Mouse (Mus musculus) kidney, postnatal 0 days (tissue): ENCODE measurements at regions not wholly inside any gene's neighbourhood (a gene's known extent, or its start where the extent isn't known, plus 50 kb on each side); places are given as distances from the start of the nearest gene placed in this dataset.

ENCODE experiments used
- ATAC-seq: fragments of 200-750 bp; cut with Nextera tagmentation; replicated peaks from 2 replicates; pipeline ENCODE4 v1.8.0; 2017; ENCODE audit warnings: low read depth, moderate number of reproducible peaks, moderate TSS enrichment, moderate library complexity; ENCODE audit not compliant: low FRiP score
- DNase-seq: peaks from one replicate; pipeline ENCODE4 v3.0.0-alpha.2; 2016; ENCODE audit warnings: low spot score
- H3K27ac ChIP-seq: fragments of 300-500 bp; sonication (generic); 2 replicates; pipeline ENCODE4 v1.5.1; 2014; ENCODE audit warnings: mild to moderate bottlenecking
- H3K27me3 ChIP-seq: fragments of 300-500 bp; sonication (generic); 2 replicates; pipeline ENCODE4 v1.6.1; 2014; ENCODE audit warnings: low read length, mixed read lengths; ENCODE audit not compliant: insufficient read depth
- H3K36me3 ChIP-seq: fragments of 300-500 bp; sonication (generic); 2 replicates; pipeline ENCODE4 v1.6.1; 2014; ENCODE audit warnings: low read length, mixed read lengths; ENCODE audit not compliant: insufficient read depth
- H3K4me1 ChIP-seq: fragments of 300-500 bp; sonication (generic); replicated peaks from 2 replicates; pipeline ENCODE4 v1.6.1; 2014; ENCODE audit warnings: antibody characterized with exemption, low read length, mixed read lengths; ENCODE audit not compliant: insufficient read depth
- H3K4me2 ChIP-seq: fragments of 300-500 bp; sonication (generic); 2 replicates; pipeline ENCODE4 v1.6.1; 2014; ENCODE audit warnings: mild to moderate bottlenecking, low read length, moderate library complexity, mixed read lengths
- H3K4me3 ChIP-seq: fragments of 300-500 bp; sonication (generic); replicated peaks from 2 replicates; pipeline ENCODE4 v1.5.1; 2014; ENCODE audit warnings: low read depth, low read length
- H3K9ac ChIP-seq: fragments of 300-500 bp; sonication (generic); 2 replicates; pipeline ENCODE4 v1.6.1; 2014; ENCODE audit warnings: low read depth, low read length
- H3K9me3 ChIP-seq: fragments of 300-500 bp; sonication (generic); replicated peaks from 2 replicates; pipeline ENCODE4 v1.6.1; 2016; ENCODE audit warnings: low read length, inconsistent platforms, mixed read lengths
- CTCF ChIP-seq: IDR thresholded peaks from 2 replicates; pipeline ENCODE4 v1.5.1; 2016; ENCODE audit warnings: antibody characterized with exemption, low read depth, mild to moderate bottlenecking, moderate library complexity
- WGBS: fragments of 180-500 bp; shearing (Covaris S2); extraction: QIAGEN DNeasy Blood & Tissue Kit; methylation state at CpG from one replicate; pipeline ENCODE4 v1.1.7; 2014; 5-methylcytosine and 5-hydroxymethylcytosine counted together

DNA sequence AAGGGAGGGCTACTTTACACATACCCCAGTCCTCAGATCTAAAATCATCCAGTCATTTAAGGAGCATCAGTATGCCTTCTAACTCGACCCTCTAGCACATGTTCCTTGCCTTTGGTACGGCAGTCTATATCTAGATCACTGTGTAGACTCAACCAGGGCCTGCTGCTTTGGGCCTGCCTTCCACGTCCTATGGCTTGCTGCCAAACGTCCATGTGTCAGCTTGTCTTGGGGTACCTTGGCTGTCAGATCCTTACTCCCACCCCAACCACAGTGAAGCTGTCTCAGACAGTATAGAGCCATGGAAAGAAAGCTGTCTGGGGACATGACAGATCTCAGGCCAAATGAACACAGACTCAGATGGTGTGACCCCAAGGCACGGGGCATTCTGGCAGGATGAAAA is 258.4 kb downstream of the Bcor start:
- whole genome bisulfite sequencing, result 60% methylated on average over 5 of the region's 5 CpGs
- Histone ChIP-seq H3K4me3 (no peak overlapping the region), H3K4me2 (no peak overlapping the region), H3K27ac (no peak overlapping the region), H3K27me3 (no peaks in the 10 kb centered on the region), H3K4me1 (no peaks in the 10 kb centered on the region), H3K36me3 (no peaks in the 10 kb centered on the region), H3K9me3 (no peaks in the 10 kb centered on the region), H3K9ac (no peak overlapping the region)
- no peak for ATAC-seq
- DNase-seq, result no peak
- TF ChIP-seq CTCF, result no peak

DNA sequence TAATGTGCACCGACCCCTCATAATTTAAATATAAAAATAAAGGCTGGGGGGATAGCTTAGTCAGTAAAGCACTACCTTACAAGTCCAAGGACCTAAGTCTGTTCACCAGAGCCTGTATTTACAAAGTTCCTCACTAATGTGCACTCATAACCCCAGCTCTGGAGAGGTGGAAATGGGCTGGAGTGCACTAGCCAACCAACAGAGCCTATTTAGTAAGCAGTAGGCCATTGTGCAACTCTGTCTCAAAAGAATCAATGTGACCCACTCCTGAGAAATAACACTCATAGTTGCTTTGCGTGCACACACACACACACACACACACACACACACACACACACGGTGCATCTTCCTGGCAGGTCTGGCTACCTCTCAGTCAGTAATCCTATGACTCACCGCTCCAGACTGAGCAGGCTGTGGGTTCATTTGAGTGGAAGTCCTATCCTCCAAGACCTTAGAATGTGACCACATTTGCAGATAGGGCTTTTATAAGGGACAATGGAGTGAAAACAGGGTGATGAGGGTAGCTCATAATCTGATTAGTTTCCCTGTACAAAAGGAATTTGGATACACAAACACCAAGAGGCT is 256.9 kb downstream of the Bcor start:
- no peaks in the 10 kb centered on the region for H3K27me3 ChIP-seq
- H3K9me3 ChIP-seq, result no peaks in the 10 kb centered on the region
- WGBS, result 90% methylated on average over 4 of the region's 4 CpGs
- H3K4me1 ChIP-seq, result no peaks in the 10 kb centered on the region
- ATAC-seq (no peak), DNase-seq (no peak)
- TF ChIP-seq CTCF, result no peak
- H3K36me3 ChIP-seq, result no peaks in the 10 kb centered on the region
- H3K4me2 ChIP-seq, result no peak overlapping the region
- no peak overlapping the region for H3K27ac ChIP-seq
- H3K4me3 ChIP-seq, result no peak overlapping the region
- no peak overlapping the region for H3K9ac ChIP-seq

DNA sequence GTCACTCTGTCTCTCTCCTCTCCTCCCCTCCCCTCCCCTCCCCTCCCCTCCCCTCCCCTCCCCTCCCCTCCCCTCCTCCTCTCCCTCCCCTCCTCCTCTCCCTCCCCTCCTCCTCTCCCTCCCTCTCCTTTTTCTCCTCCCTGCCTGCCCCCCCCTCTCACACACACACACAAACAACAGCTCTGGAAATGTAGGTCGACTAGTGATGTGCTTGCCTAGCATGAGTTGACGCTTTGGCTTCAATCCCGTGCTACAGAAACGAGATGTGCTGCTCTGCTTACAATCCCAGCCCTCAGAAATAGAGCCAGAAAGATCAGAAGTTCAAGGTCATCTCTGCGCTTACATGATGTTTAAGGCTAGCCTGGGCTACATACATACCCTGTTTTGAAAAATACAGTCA is 254.9 kb downstream of the Bcor start:
- H3K4me2 ChIP-seq, result no peak overlapping the region

DNA sequence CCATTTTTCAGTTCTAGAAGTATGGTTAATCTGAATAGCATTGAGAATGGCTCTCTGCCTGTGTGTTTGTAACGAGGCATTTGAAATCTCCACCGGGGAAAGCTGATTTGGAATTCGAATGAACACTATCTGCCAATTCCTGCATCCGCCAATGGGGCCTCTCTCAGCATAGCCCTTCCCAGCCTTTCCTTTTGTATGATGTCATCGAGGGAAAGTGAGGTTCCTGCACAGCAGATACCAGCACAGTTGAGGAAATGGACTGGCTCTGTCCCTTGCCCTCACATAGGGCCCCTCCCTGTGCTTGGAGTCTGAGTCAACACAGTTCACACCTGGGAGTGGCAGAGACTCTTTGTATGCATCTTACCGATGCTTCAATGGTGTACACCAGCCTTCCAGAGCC is 253.0 kb downstream of the Bcor start:
- Histone ChIP-seq H3K27me3 (no peaks in the 10 kb centered on the region), H3K4me3 (no peak overlapping the region), H3K36me3 (no peaks in the 10 kb centered on the region), H3K9ac (no peak overlapping the region), H3K27ac (no peak overlapping the region), H3K4me1 (no peaks in the 10 kb centered on the region), H3K9me3 (no peaks in the 10 kb centered on the region), H3K4me2 (no peak overlapping the region)
- DNase-seq (no peak), ATAC-seq (no peak)
- 67% methylated on average over 6 of the region's 6 CpGs for WGBS
- no peak for TF ChIP-seq CTCF

More for the DNA sequence above, 254.9 kb downstream of the Bcor start:
- DNase-seq (no peak), ATAC-seq (no peak)
- 63% methylated on average over 5 of the region's 5 CpGs for WGBS
- H3K27me3 ChIP-seq, result no peaks in the 10 kb centered on the region
- no peak overlapping the region for H3K4me3 ChIP-seq
- no peak for TF ChIP-seq CTCF
- H3K4me1 ChIP-seq, result no peaks in the 10 kb centered on the region
- no peak overlapping the region for H3K9ac ChIP-seq
- no peaks in the 10 kb centered on the region for H3K36me3 ChIP-seq
- H3K9me3 ChIP-seq, result no peaks in the 10 kb centered on the region
- no peak overlapping the region for H3K27ac ChIP-seq

DNA sequence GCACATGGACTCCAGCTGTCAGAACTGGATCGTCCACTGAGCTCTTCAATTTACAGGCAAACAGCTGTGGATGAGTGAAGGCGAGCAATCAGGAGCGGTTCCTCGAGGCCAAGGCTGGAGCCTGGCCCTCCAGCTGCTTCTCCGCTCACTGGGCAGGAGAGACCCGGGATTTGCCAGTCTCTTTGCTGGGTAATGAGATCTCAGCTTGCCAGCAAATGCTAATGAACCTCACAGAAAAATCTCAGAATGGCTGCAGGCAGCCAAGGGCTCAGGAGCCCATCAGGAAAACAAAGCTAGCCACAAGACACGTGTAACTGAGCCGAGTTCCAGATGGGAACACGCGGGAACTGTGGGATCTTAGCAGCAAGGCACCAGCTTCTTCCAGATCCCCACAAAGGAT is 244.2 kb downstream of the Bcor start:
- Histone ChIP-seq H3K9ac (no peak overlapping the region), H3K27ac (no peak overlapping the region), H3K4me2 (no peak overlapping the region), H3K4me3 (no peak overlapping the region), H3K9me3 (no peaks in the 10 kb centered on the region), H3K36me3 (no peaks in the 10 kb centered on the region), H3K27me3 (no peaks in the 10 kb centered on the region), H3K4me1 (no peaks in the 10 kb centered on the region)
- no peak for TF ChIP-seq CTCF
- no peak for ATAC-seq
- 72% methylated on average over 10 of the region's 10 CpGs for WGBS
- DNase-seq, result no peak

DNA sequence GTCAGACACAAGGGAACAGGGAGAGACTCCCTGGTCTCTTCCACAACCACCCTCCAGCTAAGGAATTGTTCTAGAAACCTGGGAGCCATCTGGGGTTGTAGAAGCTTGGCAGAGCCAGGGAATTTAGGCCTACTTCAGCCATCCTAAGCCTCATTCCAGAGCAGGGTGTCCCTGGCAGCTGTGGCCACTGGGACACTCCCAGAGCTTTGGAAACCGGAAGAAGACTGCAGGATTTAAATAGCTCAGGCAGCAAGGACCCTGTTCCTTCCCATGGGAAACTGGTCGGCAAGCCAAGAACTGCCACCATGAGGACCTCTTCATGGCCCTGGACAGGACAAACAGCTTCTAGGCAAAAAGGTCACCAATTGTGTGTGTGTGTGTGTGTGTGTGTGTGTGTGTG is 239.9 kb downstream of the Bcor start:
- H3K4me3 ChIP-seq, result no peak overlapping the region
- no peak for ATAC-seq
- no peaks in the 10 kb centered on the region for H3K4me1 ChIP-seq
- TF ChIP-seq CTCF, result no peak
- no peak for DNase-seq
- H3K4me2 ChIP-seq, result no peak overlapping the region
- H3K27ac ChIP-seq, result no peak overlapping the region
- no peak overlapping the region for H3K9ac ChIP-seq
- WGBS, result 62% methylated on average over 2 of the region's 2 CpGs
- no peaks in the 10 kb centered on the region for H3K27me3 ChIP-seq
- no peaks in the 10 kb centered on the region for H3K36me3 ChIP-seq
- no peaks in the 10 kb centered on the region for H3K9me3 ChIP-seq

DNA sequence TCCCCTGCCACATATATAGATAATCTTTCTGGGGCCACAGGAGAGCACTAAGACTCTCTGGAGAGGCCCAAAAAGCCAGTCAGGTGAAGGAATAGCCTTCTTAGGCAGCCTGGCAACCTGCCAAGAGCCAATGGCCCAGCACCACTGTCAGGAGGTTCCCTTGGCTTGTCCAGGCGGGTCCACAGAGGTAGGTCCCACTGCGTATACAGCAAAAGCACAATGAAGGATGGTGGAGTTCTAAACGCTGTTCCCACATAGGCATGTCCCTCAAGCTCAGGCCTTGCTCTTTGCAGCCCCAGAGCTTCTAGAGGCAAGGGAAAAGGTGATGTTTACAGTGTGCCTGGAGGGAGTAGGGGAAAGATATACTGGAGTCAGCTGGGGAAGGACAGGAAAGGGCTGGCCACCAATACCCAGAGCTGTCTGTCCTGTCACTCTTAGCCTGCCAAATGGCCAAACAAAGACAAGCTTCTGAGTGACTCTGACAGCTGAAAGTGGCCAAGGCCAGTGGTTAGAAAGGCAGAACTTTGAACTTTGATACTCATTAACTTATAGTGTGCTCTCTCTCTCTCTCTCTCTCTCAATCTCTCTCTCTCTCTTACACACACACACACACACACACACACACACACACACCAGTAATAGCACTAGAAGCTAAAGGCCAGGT is 235.4 kb downstream of the Bcor start:
- ATAC-seq, result no peak
- Histone ChIP-seq H3K9me3 (no peaks in the 10 kb centered on the region), H3K27ac (no peak overlapping the region)

More for the DNA sequence above, 235.4 kb downstream of the Bcor start:
- H3K4me1 ChIP-seq, result no peaks in the 10 kb centered on the region
- no peaks in the 10 kb centered on the region for H3K27me3 ChIP-seq
- 75% methylated on average over 3 of the region's 3 CpGs for WGBS
- H3K4me2 ChIP-seq, result no peak overlapping the region
- H3K4me3 ChIP-seq, result no peak overlapping the region
- no peak overlapping the region for H3K9ac ChIP-seq
- no peak for TF ChIP-seq CTCF
- DNase-seq, result no peak
- no peaks in the 10 kb centered on the region for H3K36me3 ChIP-seq
